Mouse (Mus musculus): ENCODE data around the gene Megf6. TPM values are rescaled to one million over a fixed set of nuclear protein-coding genes. Genes with fewer than 3 reads are reported as not detected.

Megf6 gene
- polyA plus RNA-seq, 1 experiment from 2014 or later, result 5.0 TPM

DNA sequence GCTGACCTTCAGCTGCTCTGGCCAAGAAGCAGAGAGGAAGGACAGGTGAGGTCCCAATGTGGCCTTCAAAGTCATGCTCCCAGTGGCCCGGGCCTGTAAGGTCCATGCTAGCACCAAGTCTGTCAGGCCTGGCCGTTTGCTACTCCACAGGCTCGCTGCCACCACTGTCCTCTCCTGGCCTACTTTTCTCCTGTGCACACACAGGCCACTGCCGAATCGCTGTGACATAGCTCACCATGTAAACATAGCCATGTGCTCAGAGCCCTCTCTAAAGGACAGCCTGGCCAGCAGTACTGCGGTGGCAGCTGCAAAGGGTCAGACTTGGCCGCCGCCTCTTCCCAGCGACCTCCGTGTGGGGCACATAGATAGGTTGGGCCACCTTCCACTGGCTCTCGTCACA, 16.4 kb upstream of the Megf6 start:
- no peak for ATAC-seq (ENCODE audit: low read depth)
- H3K27me3 ChIP-seq (ENCODE audit: control insufficient read depth, insufficient read depth, low read length), result no peaks in the 10 kb centered on the region
- WGBS, result 86% methylated on average over 11 of the region's 11 CpGs
- no peak overlapping the region for H3K4me2 ChIP-seq (ENCODE audit: low read depth, low read length)
- H3K27ac ChIP-seq (ENCODE audit: low read depth, low read length), result no peak overlapping the region
- H3K9me3 ChIP-seq (ENCODE audit: control insufficient read depth, low read length), result no peaks in the 10 kb centered on the region
- peaks cover 55% of the 10 kb centered on the region for H3K36me3 ChIP-seq (ENCODE audit: control insufficient read depth, insufficient read depth, low read length)
- H3K9ac ChIP-seq (replicated peaks; ENCODE audit: low read depth, low read length), result no peak overlapping the region
- no peak overlapping the region for H3K4me3 ChIP-seq (ENCODE audit: low read depth, low read length)
- H3K4me1 ChIP-seq (ENCODE audit: control insufficient read depth, insufficient read depth, low read length), result peaks cover 3% of the 10 kb centered on the region

DNA sequence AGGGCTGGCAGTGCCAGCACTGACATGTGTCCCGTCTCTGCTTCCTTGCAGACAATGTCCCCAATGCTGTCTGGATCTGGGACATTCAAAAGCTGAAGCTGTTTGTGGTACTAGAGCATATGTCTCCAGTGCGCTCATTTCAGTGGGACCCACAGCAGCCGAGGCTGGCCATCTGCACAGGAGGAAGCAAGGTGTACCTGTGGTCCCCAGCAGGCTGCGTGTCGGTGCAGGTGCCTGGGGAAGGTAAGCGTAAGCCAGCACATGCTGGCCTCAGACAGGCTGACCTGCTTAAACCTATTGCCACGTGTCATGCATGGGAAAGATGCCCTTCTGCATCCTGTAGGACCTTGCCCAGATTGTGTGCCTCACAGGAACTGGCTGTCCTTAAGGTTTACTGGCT, 14.5 kb upstream of the Megf6 start:
- no peak overlapping the region for H3K27ac ChIP-seq (ENCODE audit: low read depth, low read length)
- WGBS, result 89% methylated on average over 7 of the region's 7 CpGs
- peaks cover 52% of the 10 kb centered on the region for H3K36me3 ChIP-seq (ENCODE audit: control insufficient read depth, insufficient read depth, low read length)
- H3K9ac ChIP-seq (replicated peaks; ENCODE audit: low read depth, low read length), result no peak overlapping the region
- no peak for ATAC-seq (ENCODE audit: low read depth)
- peaks cover 12% of the 10 kb centered on the region for H3K4me1 ChIP-seq (ENCODE audit: control insufficient read depth, insufficient read depth, low read length)
- H3K4me2 ChIP-seq (ENCODE audit: low read depth, low read length), result no peak overlapping the region
- H3K4me3 ChIP-seq (ENCODE audit: low read depth, low read length), result no peak overlapping the region
- no peaks in the 10 kb centered on the region for H3K9me3 ChIP-seq (ENCODE audit: control insufficient read depth, low read length)
- H3K27me3 ChIP-seq (ENCODE audit: control insufficient read depth, insufficient read depth, low read length), result no peaks in the 10 kb centered on the region

DNA sequence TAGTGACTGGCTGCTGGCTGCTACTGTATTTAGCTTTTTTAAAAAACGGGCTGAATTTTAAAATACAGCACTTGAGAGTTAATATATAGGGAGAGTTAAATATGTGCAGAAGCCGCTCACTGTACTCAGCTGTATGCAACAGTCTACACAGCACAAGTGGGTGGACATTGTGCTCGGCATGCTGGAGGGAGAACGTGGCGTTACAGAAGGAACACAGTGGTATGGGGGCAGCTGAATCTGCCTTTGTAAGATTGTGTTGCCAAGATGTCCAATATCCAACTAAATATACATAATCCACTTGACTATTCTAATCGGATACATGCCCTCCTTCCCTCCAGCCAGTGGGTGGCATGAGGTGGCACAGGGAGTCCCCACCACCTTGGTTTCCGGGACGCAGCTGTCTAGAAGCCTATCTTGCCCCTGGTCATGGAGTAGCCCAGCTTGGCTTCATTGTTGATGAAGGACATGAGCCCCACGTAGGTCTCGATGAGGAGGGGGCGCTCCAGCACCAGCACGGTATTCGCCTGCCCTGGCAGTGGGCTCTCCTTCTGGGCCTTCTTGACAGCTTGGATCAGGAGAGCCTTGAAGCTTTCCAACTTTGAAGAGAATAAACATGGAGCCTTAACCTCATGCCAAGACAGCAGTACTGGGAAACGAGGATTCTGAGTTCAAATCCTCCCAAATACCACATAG, 12.4 kb upstream of the Megf6 start:
- Histone ChIP-seq H3K9me3 (ENCODE audit: control insufficient read depth, low read length) (no peaks in the 10 kb centered on the region), H3K27me3 (ENCODE audit: control insufficient read depth, insufficient read depth, low read length) (no peaks in the 10 kb centered on the region), H3K27ac (ENCODE audit: low read depth, low read length) (no peak overlapping the region), H3K4me3 (ENCODE audit: low read depth, low read length) (no peak overlapping the region), H3K36me3 (ENCODE audit: control insufficient read depth, insufficient read depth, low read length) (peaks cover 35% of the 10 kb centered on the region), H3K9ac (replicated peaks; ENCODE audit: low read depth, low read length) (no peak overlapping the region), H3K4me1 (ENCODE audit: control insufficient read depth, insufficient read depth, low read length) (peaks cover 17% of the 10 kb centered on the region), H3K4me2 (ENCODE audit: low read depth, low read length) (no peak overlapping the region)
- WGBS, result 96% methylated on average over 14 of the region's 14 CpGs
- ATAC-seq (ENCODE audit: low read depth), result no peak

DNA sequence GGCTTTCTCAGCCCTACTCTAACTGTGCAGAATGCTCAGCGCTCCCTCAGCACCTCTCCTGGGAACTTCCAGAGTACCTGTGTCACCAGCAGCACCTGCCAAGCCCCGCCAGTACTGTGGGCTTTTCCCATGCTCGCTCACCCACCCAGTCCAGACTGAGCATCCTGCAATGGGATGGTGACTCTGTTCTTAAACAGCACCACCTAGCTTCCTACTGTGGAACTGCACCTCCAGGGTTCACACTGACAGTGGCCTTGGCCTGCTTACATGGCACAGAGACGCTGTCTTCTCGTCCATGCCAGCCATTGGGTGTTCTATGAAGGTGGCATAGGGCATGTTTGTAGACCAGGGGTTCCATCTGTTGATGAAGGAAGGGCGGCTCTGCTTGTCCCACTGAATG, 11.5 kb upstream of the Megf6 start:
- peak; percentile 23; the same call in 1 of the 2 replicates for ATAC-seq (ENCODE audit: low read depth)
- Histone ChIP-seq H3K9me3 (ENCODE audit: control insufficient read depth, low read length) (no peaks in the 10 kb centered on the region), H3K4me3 (ENCODE audit: low read depth, low read length) (no peak overlapping the region; the same call in 1 of the 2 replicates), H3K27ac (ENCODE audit: low read depth, low read length) (no peak overlapping the region), H3K4me1 (ENCODE audit: control insufficient read depth, insufficient read depth, low read length) (peaks cover 17% of the 10 kb centered on the region), H3K36me3 (ENCODE audit: control insufficient read depth, insufficient read depth, low read length) (peaks cover 31% of the 10 kb centered on the region), H3K9ac (replicated peaks; ENCODE audit: low read depth, low read length) (no peak overlapping the region), H3K27me3 (ENCODE audit: control insufficient read depth, insufficient read depth, low read length) (no peaks in the 10 kb centered on the region), H3K4me2 (ENCODE audit: low read depth, low read length) (peak overlapping the region; percentile 80)
- 22% methylated on average over 6 of the region's 6 CpGs for WGBS

DNA sequence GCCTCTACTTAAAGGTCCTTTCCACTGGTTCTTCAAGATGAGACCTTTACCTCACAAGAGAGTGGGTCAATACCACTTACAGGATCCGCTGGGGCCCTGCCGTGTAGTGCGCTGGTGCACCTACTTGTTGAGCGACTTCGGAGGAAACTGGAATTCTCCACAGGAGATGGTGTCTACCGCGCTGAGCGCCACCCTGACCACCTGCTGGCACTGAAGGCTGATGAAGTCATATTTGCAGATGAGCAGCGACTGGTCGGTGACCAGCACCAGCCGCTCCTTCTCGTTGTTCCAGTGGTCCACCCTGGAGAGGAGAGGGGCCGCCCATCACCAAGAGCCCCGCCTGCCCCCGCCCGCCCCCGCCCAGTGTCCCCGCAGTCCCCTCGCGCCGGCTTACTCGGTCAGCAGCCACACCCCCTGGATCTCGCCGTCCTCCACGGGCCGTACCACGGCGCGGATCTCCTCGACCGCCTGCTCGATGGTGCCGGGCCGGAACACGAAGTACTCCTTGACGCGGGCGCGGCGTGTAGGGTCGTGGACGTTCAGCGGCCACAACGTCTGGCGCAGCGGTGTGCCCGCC, 10.5 kb upstream of the Megf6 start:
- Histone ChIP-seq H3K9me3 (ENCODE audit: control insufficient read depth, low read length) (no peaks in the 10 kb centered on the region), H3K36me3 (ENCODE audit: control insufficient read depth, insufficient read depth, low read length) (peaks cover 23% of the 10 kb centered on the region), H3K27me3 (ENCODE audit: control insufficient read depth, insufficient read depth, low read length) (no peaks in the 10 kb centered on the region), H3K9ac (replicated peaks; ENCODE audit: low read depth, low read length) (peak overlapping the region; percentile 80), H3K27ac (ENCODE audit: low read depth, low read length) (peak overlapping the region; percentile 76), H3K4me3 (ENCODE audit: low read depth, low read length) (peak overlapping the region; percentile 85), H3K4me2 (ENCODE audit: low read depth, low read length) (peak overlapping the region; percentile 80), H3K4me1 (ENCODE audit: control insufficient read depth, insufficient read depth, low read length) (peaks cover 17% of the 10 kb centered on the region)
- ATAC-seq (ENCODE audit: low read depth), result peak; percentile 60
- 1% methylated on average over 44 of the region's 47 CpGs for WGBS

DNA sequence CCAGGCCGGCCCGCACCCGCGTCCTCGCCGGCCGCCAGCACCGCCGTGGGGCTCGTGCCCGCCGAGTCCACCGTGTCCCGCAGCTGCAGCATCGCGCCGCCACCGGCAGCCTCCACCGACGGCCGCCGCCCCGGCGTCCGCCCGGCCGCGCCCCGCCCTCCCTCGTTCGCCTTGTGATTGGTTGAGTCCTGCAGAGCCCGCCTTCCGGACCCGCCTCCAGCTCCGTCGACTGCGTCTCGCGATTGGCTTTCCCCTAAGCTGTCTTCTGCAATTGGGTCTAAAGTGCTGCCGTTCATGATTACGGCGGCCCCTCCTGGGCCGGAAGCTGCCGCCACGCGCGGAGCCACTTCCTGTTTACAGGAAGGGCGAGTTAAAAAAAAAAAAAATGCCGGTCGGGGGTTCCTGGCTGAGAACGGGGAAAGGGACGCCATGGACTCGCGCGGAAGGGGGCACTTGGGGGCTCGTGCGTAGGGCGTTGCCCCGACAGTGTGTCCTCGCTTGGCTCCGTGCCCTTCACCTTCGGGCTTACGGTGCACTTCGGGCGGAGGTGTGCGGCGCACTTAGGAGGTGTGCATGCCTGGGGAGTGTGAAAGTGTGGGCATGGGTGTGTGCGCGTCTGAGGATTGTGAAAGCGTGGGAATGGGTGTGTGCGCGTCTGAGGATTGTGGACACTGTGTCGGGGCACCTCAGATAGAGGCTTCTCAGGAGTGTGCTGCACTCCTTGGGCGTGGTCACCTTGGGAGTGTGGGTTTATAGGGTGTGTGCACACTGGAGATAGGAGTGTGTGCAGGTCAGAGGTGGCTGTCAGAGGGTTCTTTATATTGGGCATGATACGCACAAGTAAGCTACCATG, 9.8 kb upstream of the Megf6 start, which contains the start of gene Tprgl:
TSS of gene Tprgl (minus strand) at position 129 of the 853 bp plus-strand sequence.
- peak within 1 kb of the TSS; percentile 76 for H3K27ac ChIP-seq (ENCODE audit: low read depth, low read length)
- no peaks in the 10 kb centered on the region for H3K27me3 ChIP-seq (ENCODE audit: control insufficient read depth, insufficient read depth, low read length)
- peak; percentile 98 for ATAC-seq (ENCODE audit: low read depth)
- H3K4me2 ChIP-seq (ENCODE audit: low read depth, low read length), result peak within 1 kb of the TSS; percentile 81
- WGBS, result under 1% methylated on average over 75 of the region's 75 CpGs
- H3K36me3 ChIP-seq (ENCODE audit: control insufficient read depth, insufficient read depth, low read length), result peaks cover 19% of the 10 kb centered on the region
- H3K4me3 ChIP-seq (ENCODE audit: low read depth, low read length), result peak within 1 kb of the TSS; percentile 85
- peaks cover 17% of the 10 kb centered on the region for H3K4me1 ChIP-seq (ENCODE audit: control insufficient read depth, insufficient read depth, low read length)
- no peaks in the 10 kb centered on the region for H3K9me3 ChIP-seq (ENCODE audit: control insufficient read depth, low read length)
- peak within 1 kb of the TSS; percentile 80 for H3K9ac ChIP-seq (replicated peaks; ENCODE audit: low read depth, low read length)

DNA sequence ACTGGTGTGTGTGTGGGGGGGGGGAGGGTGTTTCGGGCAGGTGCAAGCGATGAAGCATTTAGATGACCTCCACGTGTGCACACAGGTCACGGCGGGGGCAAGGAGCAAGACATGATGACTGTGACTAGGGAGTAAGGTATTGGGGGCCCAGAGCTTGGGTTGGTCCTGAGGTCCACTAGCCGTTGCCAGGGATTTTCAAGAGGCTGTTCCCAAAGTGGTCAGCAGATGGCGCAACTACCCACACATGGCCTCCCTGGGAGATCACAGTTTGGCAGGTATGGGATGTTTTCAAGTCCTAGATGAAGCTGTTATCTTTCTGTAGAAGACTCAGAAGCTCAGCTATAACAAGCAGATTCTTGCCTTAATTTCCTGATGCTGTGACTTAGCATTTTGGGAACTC, 7.2 kb upstream of the Megf6 start:
- H3K4me3 ChIP-seq (ENCODE audit: low read depth, low read length), result no peak overlapping the region
- H3K36me3 ChIP-seq (ENCODE audit: control insufficient read depth, insufficient read depth, low read length), result peaks cover 3% of the 10 kb centered on the region; the same call in 1 of the 2 replicates
- no peak overlapping the region for H3K4me2 ChIP-seq (ENCODE audit: low read depth, low read length)
- no peak overlapping the region for H3K9ac ChIP-seq (replicated peaks; ENCODE audit: low read depth, low read length)
- no peak overlapping the region for H3K27ac ChIP-seq (ENCODE audit: low read depth, low read length)
- WGBS, result 15% methylated on average over 7 of the region's 7 CpGs
- ATAC-seq (ENCODE audit: low read depth), result no peak
- H3K27me3 ChIP-seq (ENCODE audit: control insufficient read depth, insufficient read depth, low read length), result no peaks in the 10 kb centered on the region
- no peaks in the 10 kb centered on the region for H3K9me3 ChIP-seq (ENCODE audit: control insufficient read depth, low read length)
- H3K4me1 ChIP-seq (ENCODE audit: control insufficient read depth, insufficient read depth, low read length), result peaks cover 17% of the 10 kb centered on the region

DNA sequence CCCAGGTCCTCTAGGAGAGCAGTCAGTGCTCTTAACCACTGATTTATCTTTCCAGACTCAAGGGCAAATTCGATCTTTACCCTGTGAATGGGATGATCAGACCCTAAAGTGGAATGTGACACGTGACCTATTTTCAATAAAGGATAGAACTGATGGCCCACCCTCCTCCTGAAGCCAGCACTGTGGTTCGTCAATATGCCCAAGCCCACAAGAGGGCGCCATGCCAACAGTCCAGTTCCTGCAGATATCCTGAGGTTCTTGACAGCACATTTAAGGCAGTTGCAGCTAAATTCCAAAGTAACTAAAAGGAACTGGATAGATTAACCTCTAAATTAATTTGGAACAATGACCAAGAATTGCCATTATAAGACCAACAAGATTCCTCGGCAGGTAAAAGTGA, 3.5 kb upstream of the Megf6 start:
- Histone ChIP-seq H3K4me2 (ENCODE audit: low read depth, low read length) (no peak overlapping the region), H3K36me3 (ENCODE audit: control insufficient read depth, insufficient read depth, low read length) (no peaks in the 10 kb centered on the region), H3K9me3 (ENCODE audit: control insufficient read depth, low read length) (no peaks in the 10 kb centered on the region), H3K4me1 (ENCODE audit: control insufficient read depth, insufficient read depth, low read length) (peaks cover 5% of the 10 kb centered on the region), H3K27me3 (ENCODE audit: control insufficient read depth, insufficient read depth, low read length) (peaks cover 34% of the 10 kb centered on the region), H3K27ac (ENCODE audit: low read depth, low read length) (no peak overlapping the region), H3K9ac (replicated peaks; ENCODE audit: low read depth, low read length) (no peak overlapping the region), H3K4me3 (ENCODE audit: low read depth, low read length) (no peak overlapping the region)
- no peak for ATAC-seq (ENCODE audit: low read depth)
- 34% methylated on average over 5 of the region's 5 CpGs for WGBS

DNA sequence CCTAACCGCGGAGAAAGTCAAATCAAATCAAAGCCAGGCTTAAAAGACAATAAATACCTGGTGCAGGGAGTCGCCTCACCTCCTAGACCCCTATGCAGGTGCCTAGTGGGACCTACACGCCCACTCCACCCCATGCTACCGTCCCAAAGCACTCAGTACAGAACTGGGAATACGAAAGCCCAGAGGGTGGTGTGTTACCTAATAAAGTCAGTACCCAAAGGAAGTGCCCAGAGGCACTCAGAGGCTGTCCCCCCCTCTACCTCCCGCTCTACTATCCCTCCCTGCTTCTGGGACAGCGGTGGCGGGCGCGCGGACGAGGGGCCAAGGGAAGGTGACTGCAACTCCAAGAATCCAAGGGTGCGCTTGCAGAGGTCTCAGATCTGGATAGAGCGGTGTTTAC, 509 bp upstream of the Megf6 start:
- no peaks in the 10 kb centered on the region for H3K36me3 ChIP-seq (ENCODE audit: control insufficient read depth, insufficient read depth, low read length)
- no peak overlapping the region for H3K9ac ChIP-seq (replicated peaks; ENCODE audit: low read depth, low read length)
- ATAC-seq (ENCODE audit: low read depth), result no peak
- peaks cover 5% of the 10 kb centered on the region for H3K4me1 ChIP-seq (ENCODE audit: control insufficient read depth, insufficient read depth, low read length)
- H3K27ac ChIP-seq (ENCODE audit: low read depth, low read length), result no peak overlapping the region
- H3K27me3 ChIP-seq (ENCODE audit: control insufficient read depth, insufficient read depth, low read length), result peaks cover 38% of the 10 kb centered on the region
- WGBS, result under 1% methylated on average over 15 of the region's 15 CpGs
- H3K9me3 ChIP-seq (ENCODE audit: control insufficient read depth, low read length), result no peaks in the 10 kb centered on the region
- peak overlapping the region; percentile 92 for H3K4me2 ChIP-seq (ENCODE audit: low read depth, low read length)
- H3K4me3 ChIP-seq (ENCODE audit: low read depth, low read length), result peak overlapping the region; percentile 42

Data from neural tube, embryonic 14.5 days (tissue).